Mouse (Mus musculus): ENCODE data around the gene Mrpl34. TPM values are rescaled to one million over a fixed set of nuclear protein-coding genes. Genes with fewer than 3 reads are reported as not detected.

Gene Mrpl34
- polyA plus RNA-seq, 1 experiment from 2014 or later: 186 TPM

DNA sequence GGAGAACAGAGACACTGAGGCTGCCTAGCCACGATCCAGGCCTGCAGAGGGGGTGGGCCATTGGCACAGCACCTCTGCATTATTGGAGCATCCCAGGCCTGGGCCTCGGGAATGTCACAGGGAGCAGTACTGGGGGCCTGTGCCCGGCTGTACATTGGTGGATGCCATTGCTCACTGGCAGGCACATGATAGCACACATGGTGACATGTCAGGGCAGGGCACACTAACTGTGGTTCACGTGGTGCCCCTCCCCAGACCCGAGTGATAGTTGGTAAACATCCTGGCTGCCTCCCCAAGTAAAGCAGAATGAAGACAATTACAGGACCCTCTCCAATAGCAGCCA is 6.1 kb downstream of the Mrpl34 start:
- Histone ChIP-seq H3K9ac (ENCODE audit: low read length) (no peak overlapping the region), H3K27me3 (ENCODE audit: control insufficient read depth, insufficient read depth, low read length) (no peaks in the 10 kb centered on the region), H3K4me2 (ENCODE audit: low read depth, low read length, severe bottlenecking) (no peak overlapping the region), H3K4me1 (replicated peaks; ENCODE audit: control insufficient read depth, insufficient read depth, low read length) (peaks cover 10% of the 10 kb centered on the region), H3K27ac (ENCODE audit: low read depth, low read length) (no peak overlapping the region), H3K9me3 (ENCODE audit: control insufficient read depth, low read length) (no peaks in the 10 kb centered on the region), H3K36me3 (ENCODE audit: control insufficient read depth, insufficient read depth, low read length) (no peaks in the 10 kb centered on the region; the same call in 1 of the 2 replicates), H3K4me3 (ENCODE audit: low read depth, low read length) (no peak overlapping the region)
- DNase-seq (ENCODE audit: low spot score): no peak
- 72% methylated on average over 5 of the region's 5 CpGs for WGBS
- ATAC-seq (replicated peaks; ENCODE audit: low FRiP score): no peak

GRCm38 (mm10) chr8:71471861-71472260 is 7.1 kb downstream of the Mrpl34 start:
- H3K4me2 ChIP-seq (ENCODE audit: low read depth, low read length, severe bottlenecking): no peak overlapping the region
- no peaks in the 10 kb centered on the region; the same call in 1 of the 2 replicates for H3K36me3 ChIP-seq (ENCODE audit: control insufficient read depth, insufficient read depth, low read length)
- 94% methylated on average over 17 of the region's 17 CpGs for WGBS

DNA sequence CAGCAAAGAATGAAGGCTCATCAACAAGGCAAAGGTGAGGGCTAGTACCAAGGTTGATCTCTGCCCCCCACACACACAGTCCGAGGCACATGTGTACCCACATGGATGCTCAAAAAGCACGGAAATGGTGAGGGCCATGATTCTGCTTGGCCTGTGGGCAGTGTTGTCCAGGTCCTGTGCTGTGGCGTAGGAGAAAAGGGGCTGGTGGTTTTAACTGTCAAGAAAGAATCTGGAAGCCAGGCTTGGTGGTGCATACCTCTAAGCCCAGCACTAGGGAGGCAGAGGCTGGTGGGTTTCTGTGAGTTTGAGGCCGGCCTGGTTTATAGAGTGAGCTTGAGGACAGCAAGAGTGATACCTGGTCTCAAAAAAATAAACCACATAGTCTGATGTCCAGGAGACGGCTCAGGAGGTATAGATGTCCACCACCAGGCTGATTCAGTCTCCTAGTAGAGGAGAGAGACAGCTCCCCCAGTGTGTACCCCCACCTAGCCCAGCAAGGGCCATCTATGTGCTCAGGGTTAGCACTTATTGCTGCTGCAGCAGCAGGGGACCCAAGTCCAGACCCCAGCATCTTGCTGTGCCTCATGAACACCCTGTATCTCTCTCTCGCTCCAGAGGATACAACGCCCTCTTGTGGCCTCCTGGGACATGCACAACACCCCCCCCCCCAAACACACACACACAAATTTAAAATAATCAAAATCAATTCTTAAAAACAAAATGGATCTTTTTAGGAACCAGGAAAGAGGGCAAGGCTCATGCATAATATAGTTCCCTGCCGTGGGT is 8.0 kb downstream of the Mrpl34 start:
- Histone ChIP-seq H3K4me3 (ENCODE audit: low read depth, low read length) (no peak overlapping the region), H3K27ac (ENCODE audit: low read depth, low read length) (no peak overlapping the region), H3K27me3 (ENCODE audit: control insufficient read depth, insufficient read depth, low read length) (no peaks in the 10 kb centered on the region), H3K9ac (ENCODE audit: low read length) (no peak overlapping the region), H3K9me3 (ENCODE audit: control insufficient read depth, low read length) (no peaks in the 10 kb centered on the region), H3K4me1 (replicated peaks; ENCODE audit: control insufficient read depth, insufficient read depth, low read length) (peaks cover 11% of the 10 kb centered on the region), H3K4me2 (ENCODE audit: low read depth, low read length, severe bottlenecking) (no peak overlapping the region), H3K36me3 (ENCODE audit: control insufficient read depth, insufficient read depth, low read length) (no peaks in the 10 kb centered on the region; the same call in 1 of the 2 replicates)
- 91% methylated on average over 8 of the region's 8 CpGs for WGBS
- ATAC-seq (replicated peaks; ENCODE audit: low FRiP score) (no peak), DNase-seq (ENCODE audit: low spot score) (no peak)

More at GRCm38 (mm10) chr8:71471861-71472260, 7.1 kb downstream of the Mrpl34 start:
- DNase-seq (ENCODE audit: low spot score) (no peak), ATAC-seq (replicated peaks; ENCODE audit: low FRiP score) (no peak)
- no peak overlapping the region for H3K9ac ChIP-seq (ENCODE audit: low read length)
- no peaks in the 10 kb centered on the region for H3K9me3 ChIP-seq (ENCODE audit: control insufficient read depth, low read length)
- H3K4me1 ChIP-seq (replicated peaks; ENCODE audit: control insufficient read depth, insufficient read depth, low read length): peaks cover 11% of the 10 kb centered on the region
- H3K4me3 ChIP-seq (ENCODE audit: low read depth, low read length): no peak overlapping the region
- H3K27me3 ChIP-seq (ENCODE audit: control insufficient read depth, insufficient read depth, low read length): no peaks in the 10 kb centered on the region
- no peak overlapping the region for H3K27ac ChIP-seq (ENCODE audit: low read depth, low read length)

DNA sequence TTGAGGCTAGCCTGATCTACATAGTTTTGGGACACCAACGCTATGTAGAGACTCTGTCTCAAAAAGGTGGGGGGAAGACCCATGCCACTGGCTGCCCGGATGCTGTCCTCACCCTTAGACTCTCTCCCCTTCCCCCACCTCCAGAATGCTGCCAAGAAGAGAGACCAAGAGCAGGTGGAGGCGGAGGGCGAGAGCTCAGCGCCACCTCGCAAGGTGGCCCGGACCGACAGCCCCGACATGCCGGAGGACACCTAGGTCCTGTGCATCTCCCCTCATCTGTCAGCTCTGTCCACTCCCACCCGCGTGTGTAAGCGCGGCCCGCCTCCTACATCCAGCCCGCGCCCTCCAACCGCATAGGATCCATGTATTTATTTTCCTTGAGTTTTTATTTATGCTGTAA is 9.6 kb downstream of the Mrpl34 start:
- WGBS: 96% methylated on average over 18 of the region's 18 CpGs
- no peak overlapping the region for H3K4me3 ChIP-seq (ENCODE audit: low read depth, low read length)

GRCm38 (mm10) chr8:71474785-71475701 is 10.3 kb downstream of the Mrpl34 start:
- no peak for DNase-seq (ENCODE audit: low spot score)
- Histone ChIP-seq H3K4me2 (ENCODE audit: low read depth, low read length, severe bottlenecking) (no peak overlapping the region), H3K9ac (ENCODE audit: low read length) (no peak overlapping the region; the same call in 1 of the 2 replicates), H3K27ac (ENCODE audit: low read depth, low read length) (no peak overlapping the region), H3K27me3 (ENCODE audit: control insufficient read depth, insufficient read depth, low read length) (no peaks in the 10 kb centered on the region), H3K9me3 (ENCODE audit: control insufficient read depth, low read length) (no peaks in the 10 kb centered on the region), H3K4me1 (replicated peaks; ENCODE audit: control insufficient read depth, insufficient read depth, low read length) (peaks cover 7% of the 10 kb centered on the region), H3K36me3 (ENCODE audit: control insufficient read depth, insufficient read depth, low read length) (no peaks in the 10 kb centered on the region; the same call in none of the 2 replicates), H3K4me3 (ENCODE audit: low read depth, low read length) (no peak overlapping the region)
- ATAC-seq (replicated peaks; ENCODE audit: low FRiP score): no peak
- WGBS: 90% methylated on average over 25 of the region's 25 CpGs

More for the DNA sequence above, 9.6 kb downstream of the Mrpl34 start:
- H3K9me3 ChIP-seq (ENCODE audit: control insufficient read depth, low read length): no peaks in the 10 kb centered on the region
- H3K36me3 ChIP-seq (ENCODE audit: control insufficient read depth, insufficient read depth, low read length): no peaks in the 10 kb centered on the region; the same call in 1 of the 2 replicates
- H3K9ac ChIP-seq (ENCODE audit: low read length): no peak overlapping the region
- ATAC-seq (replicated peaks; ENCODE audit: low FRiP score) (no peak), DNase-seq (ENCODE audit: low spot score) (no peak)
- H3K4me2 ChIP-seq (ENCODE audit: low read depth, low read length, severe bottlenecking): no peak overlapping the region
- H3K27ac ChIP-seq (ENCODE audit: low read depth, low read length): no peak overlapping the region
- H3K27me3 ChIP-seq (ENCODE audit: control insufficient read depth, insufficient read depth, low read length): no peaks in the 10 kb centered on the region
- H3K4me1 ChIP-seq (replicated peaks; ENCODE audit: control insufficient read depth, insufficient read depth, low read length): peaks cover 11% of the 10 kb centered on the region

DNA sequence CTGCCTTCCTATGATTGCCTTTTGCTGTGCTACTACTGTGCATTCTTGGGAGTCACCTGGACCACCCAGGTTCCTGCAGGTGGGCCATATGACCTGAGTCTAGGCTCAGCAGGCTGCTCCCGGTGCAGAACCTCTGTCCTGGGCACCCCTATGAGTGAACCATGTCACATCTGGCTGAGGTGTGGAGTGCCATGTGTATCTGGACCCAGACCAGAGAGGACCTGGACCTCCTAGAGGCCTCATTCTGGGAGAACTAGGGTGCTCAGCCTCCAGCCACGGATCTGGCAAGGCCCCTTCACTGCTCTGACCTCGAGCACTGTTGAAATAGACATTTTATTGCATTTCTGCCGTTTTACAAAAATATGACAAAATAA is 10.9 kb downstream of the Mrpl34 start:
- no peaks in the 10 kb centered on the region for H3K27me3 ChIP-seq (ENCODE audit: control insufficient read depth, insufficient read depth, low read length)
- peaks cover 4% of the 10 kb centered on the region for H3K4me1 ChIP-seq (replicated peaks; ENCODE audit: control insufficient read depth, insufficient read depth, low read length)
- WGBS: 32% methylated on average over 4 of the region's 4 CpGs
- peak overlapping the region; percentile 70 for H3K9ac ChIP-seq (ENCODE audit: low read length)
- ATAC-seq (replicated peaks; ENCODE audit: low FRiP score) (peak; percentile 19), DNase-seq (ENCODE audit: low spot score) (no peak)
- no peaks in the 10 kb centered on the region; the same call in none of the 2 replicates for H3K36me3 ChIP-seq (ENCODE audit: control insufficient read depth, insufficient read depth, low read length)
- H3K4me2 ChIP-seq (ENCODE audit: low read depth, low read length, severe bottlenecking): peak overlapping the region; percentile 86
- H3K9me3 ChIP-seq (ENCODE audit: control insufficient read depth, low read length): no peaks in the 10 kb centered on the region
- peak overlapping the region; percentile 64; the same call in 1 of the 2 replicates for H3K27ac ChIP-seq (ENCODE audit: low read depth, low read length)
- H3K4me3 ChIP-seq (ENCODE audit: low read depth, low read length): peak overlapping the region; percentile 51

- Histone ChIP-seq H3K27ac (ENCODE audit: low read depth, low read length) (peak overlapping the region; percentile 64), H3K4me1 (replicated peaks; ENCODE audit: control insufficient read depth, insufficient read depth, low read length) (peaks cover 4% of the 10 kb centered on the region), H3K4me3 (ENCODE audit: low read depth, low read length) (peak overlapping the region; percentile 51), H3K9ac (ENCODE audit: low read length) (peak overlapping the region; percentile 70), H3K4me2 (ENCODE audit: low read depth, low read length, severe bottlenecking) (peak overlapping the region; percentile 86), H3K27me3 (ENCODE audit: control insufficient read depth, insufficient read depth, low read length) (no peaks in the 10 kb centered on the region), H3K36me3 (ENCODE audit: control insufficient read depth, insufficient read depth, low read length) (no peaks in the 10 kb centered on the region; the same call in none of the 2 replicates), H3K9me3 (ENCODE audit: control insufficient read depth, low read length) (no peaks in the 10 kb centered on the region)
- DNase-seq (ENCODE audit: low spot score) (peak; percentile 88), ATAC-seq (replicated peaks; ENCODE audit: low FRiP score) (peak; percentile 70)
- WGBS: under 1% methylated on average over 117 of the region's 121 CpGs
Observed at GRCm38 (mm10) chr8:71476099-71476940, 11.6 kb downstream of the Mrpl34 start.
